In the genomic region with DNA sequence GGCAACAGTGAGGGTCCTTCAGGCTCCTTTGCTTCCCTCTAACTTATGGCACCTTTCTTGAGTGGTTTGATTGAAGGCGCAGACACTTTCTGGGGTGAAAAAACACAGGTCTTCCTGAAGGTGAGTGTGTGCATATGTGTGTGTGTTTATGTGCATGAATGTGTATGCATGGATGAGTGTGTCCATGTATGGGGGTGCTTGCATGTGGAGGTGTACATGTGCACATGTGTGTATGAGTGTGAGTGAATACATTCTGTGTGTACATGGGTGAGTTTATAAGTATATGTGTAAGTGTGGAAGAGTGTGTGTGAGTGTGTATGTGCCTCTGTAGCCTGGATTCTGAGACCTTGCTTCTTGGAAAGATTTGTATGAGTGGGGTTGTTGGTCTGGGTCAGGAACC, we compare ENCODE assay signal across 10 mouse cellular contexts.
DNase-seq lines count a peak whose midpoint lies in the region; ATAC-seq and TF ChIP-seq lines count a peak whose summit lies in the region.
"Had no signal": no experiment of that assay in that cellular context is flagged by ENCODE, and none has a peak within 500 bp of the region (broad histone marks: within the 10 kb centered on the region; RNA-seq: fewer than 3 reads in every experiment).

No protein-coding gene starts in this region.

- 0 out of 2 replicates have a peak overlapping the region, but pooled peaks have one; percentile 22 for H3K27ac ChIP-seq in intestine, embryonic 14.5 days (ENCODE audit: low read depth)
- H3K27ac ChIP-seq in intestine, postnatal 0 days (ENCODE audit: low read depth, low read length), result no peak overlapping the region
- H3K27ac ChIP-seq in embryonic facial prominence, embryonic 15.5 days (replicated peaks), result no peak overlapping the region
- H3K27ac ChIP-seq in hindbrain, postnatal 0 days, result 0 out of 2 replicates have a peak overlapping the region, but pooled peaks have one; percentile 16
- 0 out of 2 replicates have a peak overlapping the region, but pooled peaks have one; percentile 46 for H3K27ac ChIP-seq in neural tube, embryonic 12.5 days
- no peak overlapping the region for H3K27ac ChIP-seq in layer of hippocampus, adult 2 months

- TF ChIP-seq CTCF in intestine, postnatal 0 days (IDR thresholded peaks at IDR 0.05; ENCODE audit: low read depth), result no peak
- TF ChIP-seq CTCF in hindbrain, postnatal 0 days (IDR thresholded peaks at IDR 0.05; ENCODE audit: low read depth), result no peak
- no peak for TF ChIP-seq CTCF in layer of hippocampus, adult 2 months (conservative IDR thresholded peaks at IDR 0.05)

- no peak for ATAC-seq in intestine, embryonic 14.5 days (replicated peaks; ENCODE audit: low FRiP score, low TSS enrichment, low read depth)
- no peak for ATAC-seq in intestine, postnatal 0 days
- ATAC-seq in embryonic facial prominence, embryonic 15.5 days (ENCODE audit: insufficient number of reproducible peaks, low FRiP score, low TSS enrichment, low read depth), result no peak
- ATAC-seq in hindbrain, postnatal 0 days, result no peak
- no peak for ATAC-seq in neural tube, embryonic 12.5 days (ENCODE audit: low FRiP score, low read depth)
- ATAC-seq: liver, postnatal 0 days had no signal

- H3K4me3 ChIP-seq in intestine, embryonic 14.5 days (ENCODE audit: low read depth, low read length), result peak overlapping the region; percentile 18
- H3K4me3 ChIP-seq in intestine, postnatal 0 days (ENCODE audit: low read depth, low read length), result no peak overlapping the region
- H3K4me3 ChIP-seq in embryonic facial prominence, embryonic 15.5 days (replicated peaks), result 0 out of 2 replicates have a peak overlapping the region, but pooled peaks have one; percentile 12
- peak overlapping the region; percentile 18 for H3K4me3 ChIP-seq in hindbrain, postnatal 0 days (ENCODE audit: low read length)
- H3K4me3 ChIP-seq in neural tube, embryonic 12.5 days, result peak overlapping the region; percentile 27
- H3K4me3 ChIP-seq in layer of hippocampus, adult 2 months, result no peak overlapping the region

- 95% methylated on average over 1 of the region's 1 CpGs for WGBS in intestine, embryonic 14.5 days
- 97% methylated on average over 1 of the region's 1 CpGs for WGBS in intestine, postnatal 0 days
- WGBS in embryonic facial prominence, embryonic 15.5 days, result 94% methylated on average over 1 of the region's 1 CpGs
- WGBS in hindbrain, postnatal 0 days, result 78% methylated on average over 1 of the region's 1 CpGs
- WGBS in neural tube, embryonic 12.5 days, result 95% methylated on average over 1 of the region's 1 CpGs

- H3K36me3 ChIP-seq in intestine, embryonic 14.5 days (ENCODE audit: control insufficient read depth, insufficient read depth, low read length), result no peaks in the 10 kb centered on the region
- H3K36me3 ChIP-seq in intestine, postnatal 0 days (ENCODE audit: control insufficient read depth, insufficient read depth), result no peaks in the 10 kb centered on the region
- H3K36me3 ChIP-seq in embryonic facial prominence, embryonic 15.5 days, result no peaks in the 10 kb centered on the region
- no peaks in the 10 kb centered on the region for H3K36me3 ChIP-seq in hindbrain, postnatal 0 days (ENCODE audit: insufficient read depth, low read length)
- H3K36me3 ChIP-seq in neural tube, embryonic 12.5 days, result 0 out of 2 replicates have a peak, but pooled peaks cover 4% of the 10 kb centered on the region

- no peaks in the 10 kb centered on the region for H3K9me3 ChIP-seq in intestine, embryonic 14.5 days (ENCODE audit: control insufficient read depth, low read length)
- H3K9me3 ChIP-seq in intestine, postnatal 0 days (ENCODE audit: control insufficient read depth), result no peaks in the 10 kb centered on the region
- no peaks in the 10 kb centered on the region for H3K9me3 ChIP-seq in embryonic facial prominence, embryonic 15.5 days (replicated peaks)
- H3K9me3 ChIP-seq in hindbrain, postnatal 0 days (ENCODE audit: low read length), result no peaks in the 10 kb centered on the region
- H3K9me3 ChIP-seq in neural tube, embryonic 12.5 days, result no peaks in the 10 kb centered on the region

- H3K27me3 ChIP-seq in intestine, embryonic 14.5 days (replicated peaks; ENCODE audit: control insufficient read depth, insufficient read depth, low read length), result no peaks in the 10 kb centered on the region
- no peaks in the 10 kb centered on the region for H3K27me3 ChIP-seq in intestine, postnatal 0 days (replicated peaks; ENCODE audit: control insufficient read depth, insufficient read depth, low read length)
- H3K27me3 ChIP-seq in embryonic facial prominence, embryonic 15.5 days, result no peaks in the 10 kb centered on the region
- no peaks in the 10 kb centered on the region for H3K27me3 ChIP-seq in hindbrain, postnatal 0 days (ENCODE audit: insufficient read depth, low read length)
- H3K27me3 ChIP-seq in neural tube, embryonic 12.5 days (replicated peaks), result no peaks in the 10 kb centered on the region

- DNase-seq in intestine, embryonic 14.5 days (ENCODE audit: low spot score), result no peak
- no peak for DNase-seq in hindbrain, postnatal 0 days (ENCODE audit: low spot score)
- DNase-seq in left cerebral cortex, postnatal 14 days (ENCODE audit: low spot score in 2 of 2), result no peak
- no peak for DNase-seq in layer of hippocampus, adult 2 months (ENCODE audit: low spot score in 2 of 2)
- DNase-seq in spleen, adult 12 weeks (ENCODE audit: low spot score), result no peak
- DNase-seq: cerebellum, postnatal 14 days; liver, postnatal 0 days had no signal

- intact Hi-C loops in left cerebral cortex, postnatal 14 days (cut with DNase I), result no loop called here

- no peak overlapping the region for H3K9ac ChIP-seq in intestine, embryonic 14.5 days (ENCODE audit: low read length)
- H3K9ac ChIP-seq in intestine, postnatal 0 days (ENCODE audit: low read depth, low read length), result no peak overlapping the region
- no peak overlapping the region for H3K9ac ChIP-seq in embryonic facial prominence, embryonic 15.5 days
- no peak overlapping the region; the same call in 1 of the 2 replicates for H3K9ac ChIP-seq in hindbrain, postnatal 0 days (replicated peaks; ENCODE audit: low read length)
- H3K9ac ChIP-seq in neural tube, embryonic 12.5 days, result peak overlapping the region; percentile 48
- H3K9ac ChIP-seq: liver, postnatal 0 days had no signal

- H3K4me1 ChIP-seq in intestine, embryonic 14.5 days (replicated peaks; ENCODE audit: control insufficient read depth, insufficient read depth, low read length), result peaks cover 9% of the 10 kb centered on the region; the same call in 1 of the 2 replicates
- no peaks in the 10 kb centered on the region for H3K4me1 ChIP-seq in intestine, postnatal 0 days (replicated peaks; ENCODE audit: control insufficient read depth, insufficient read depth, low read length)
- peaks cover 26% of the 10 kb centered on the region for H3K4me1 ChIP-seq in embryonic facial prominence, embryonic 15.5 days
- peaks cover 4% of the 10 kb centered on the region; the same call in 1 of the 2 replicates for H3K4me1 ChIP-seq in hindbrain, postnatal 0 days (ENCODE audit: insufficient read depth, low read length)
- H3K4me1 ChIP-seq in neural tube, embryonic 12.5 days, result peaks cover 32% of the 10 kb centered on the region

- H3K4me2 ChIP-seq in intestine, embryonic 14.5 days (ENCODE audit: low read length), result peak overlapping the region; percentile 47
- no peak overlapping the region for H3K4me2 ChIP-seq in intestine, postnatal 0 days (replicated peaks; ENCODE audit: low read depth)
- H3K4me2 ChIP-seq in embryonic facial prominence, embryonic 15.5 days (replicated peaks), result no peak overlapping the region
- peak overlapping the region; percentile 52 for H3K4me2 ChIP-seq in hindbrain, postnatal 0 days (ENCODE audit: low read depth, low read length)
- H3K4me2 ChIP-seq in neural tube, embryonic 12.5 days (replicated peaks), result peak overlapping the region; percentile 61

Comparison
In these comparisons a context has a peak if more than half of its experiments do, and no peak if none do; other contexts are left out.
1. H3K27ac ChIP-seq: peak in intestine, embryonic 14.5 days (single experiment), hindbrain, postnatal 0 days (single experiment) and neural tube, embryonic 12.5 days (single experiment); none in intestine, postnatal 0 days (single experiment), embryonic facial prominence, embryonic 15.5 days (single experiment) and layer of hippocampus, adult 2 months (single experiment).
2. H3K4me2 ChIP-seq: peak in intestine, embryonic 14.5 days (single experiment), hindbrain, postnatal 0 days (single experiment) and neural tube, embryonic 12.5 days (single experiment); none in intestine, postnatal 0 days (single experiment) and embryonic facial prominence, embryonic 15.5 days (single experiment).
3. H3K4me3 ChIP-seq: peak in intestine, embryonic 14.5 days (single experiment), embryonic facial prominence, embryonic 15.5 days (single experiment), hindbrain, postnatal 0 days (single experiment) and neural tube, embryonic 12.5 days (single experiment); none in intestine, postnatal 0 days (single experiment) and layer of hippocampus, adult 2 months (single experiment).